Mouse (Mus musculus): Measurements from ENCODE around the gene Slc25a43.

Slc25a43 gene

GRCm38 (mm10) chrX:36823932-36824711 lies 80.7 kb downstream of the Slc25a43 start:
- WGBS = 56% methylated on average over 10 of the region's 10 CpGs

- WGBS = 74% methylated on average over 2 of the region's 2 CpGs
Measured at GRCm38 (mm10) chrX:36825032-36825431, 81.6 kb downstream of the Slc25a43 start.

Measured in cerebral cortex, adult 2 months (tissue).